Mouse (Mus musculus): ENCODE measurements around the gene Nubp2. TPM values are rescaled to one million over a fixed set of nuclear protein-coding genes. Genes with fewer than 3 reads are reported as not detected.

Gene Nubp2
- polyA plus RNA-seq (2014; fragmentation: Nextera tagmentation; extraction: Ambion mirVana): 70.4 and 73.8 TPM in 2 replicates

GRCm38 (mm10) chr17:24886134-24886931 lies at the start of gene Nubp2, which contains the start of gene Spsb3:
Nubp2 (minus strand) TSS chr17:24886349.
Spsb3 (plus strand) TSS chr17:24886643.
- Histone ChIP-seq H3K4me3 (ENCODE audit: low read depth, low read length) (peak within 1 kb of the TSS; percentile 72), H3K27ac (ENCODE audit: low read depth, low read length) (no peak within 1 kb of the TSS), H3K4me2 (peak within 1 kb of the TSS; percentile 75), H3K9me3 (ENCODE audit: control insufficient read depth, low read length) (no peaks in the 10 kb centered on the region), H3K36me3 (ENCODE audit: control insufficient read depth, insufficient read depth, low read length) (peaks cover 11% of the 10 kb centered on the region), H3K4me1 (ENCODE audit: control insufficient read depth, insufficient read depth, low read length) (peaks cover 17% of the 10 kb centered on the region), H3K9ac (ENCODE audit: low read length) (peak within 1 kb of the TSS; percentile 80), H3K27me3 (ENCODE audit: control insufficient read depth, insufficient read depth, low read length) (no peaks in the 10 kb centered on the region)
- DNase-seq (ENCODE audit: low spot score, missing footprints): peak; percentile 98
- ATAC-seq (ENCODE audit: low FRiP score): peak; percentile 98
- under 1% methylated on average over 69 of the region's 69 CpGs for WGBS

- H3K27me3 ChIP-seq (ENCODE audit: control insufficient read depth, insufficient read depth, low read length): no peaks in the 10 kb centered on the region
- no peaks in the 10 kb centered on the region for H3K9me3 ChIP-seq (ENCODE audit: control insufficient read depth, low read length)
- H3K36me3 ChIP-seq (ENCODE audit: control insufficient read depth, insufficient read depth, low read length): no peaks in the 10 kb centered on the region
- peaks cover 12% of the 10 kb centered on the region for H3K4me1 ChIP-seq (ENCODE audit: control insufficient read depth, insufficient read depth, low read length)
- no peak overlapping the region for H3K27ac ChIP-seq (ENCODE audit: low read depth, low read length)
- H3K4me3 ChIP-seq (ENCODE audit: low read depth, low read length): peak overlapping the region; percentile 90
- DNase-seq (ENCODE audit: low spot score, missing footprints) (no peak), ATAC-seq (ENCODE audit: low FRiP score) (no peak)
- peak overlapping the region; percentile 85 for H3K9ac ChIP-seq (ENCODE audit: low read length)
- peak overlapping the region; percentile 74 for H3K4me2 ChIP-seq
Measured at GRCm38 (mm10) chr17:24935666-24936065, 49.5 kb upstream of the Nubp2 start.

- H3K36me3 ChIP-seq (ENCODE audit: control insufficient read depth, insufficient read depth, low read length): no peaks in the 10 kb centered on the region
- no peak overlapping the region for H3K4me3 ChIP-seq (ENCODE audit: low read depth, low read length)
- no peaks in the 10 kb centered on the region for H3K27me3 ChIP-seq (ENCODE audit: control insufficient read depth, insufficient read depth, low read length)
- H3K9ac ChIP-seq (ENCODE audit: low read length): peak overlapping the region; percentile 85
- no peak for ATAC-seq (ENCODE audit: low FRiP score)
- no peak for DNase-seq (ENCODE audit: low spot score, missing footprints)
- H3K4me1 ChIP-seq (ENCODE audit: control insufficient read depth, insufficient read depth, low read length): peaks cover 12% of the 10 kb centered on the region
- no peak overlapping the region for H3K27ac ChIP-seq (ENCODE audit: low read depth, low read length)
- 91% methylated on average over 4 of the region's 4 CpGs for WGBS
- H3K9me3 ChIP-seq (ENCODE audit: control insufficient read depth, low read length): no peaks in the 10 kb centered on the region
- peak overlapping the region; percentile 74 for H3K4me2 ChIP-seq
Measured at GRCm38 (mm10) chr17:24934926-24935325, 48.8 kb upstream of the Nubp2 start.

GRCm38 (mm10) chr17:24933163-24933562 lies 47.0 kb upstream of the Nubp2 start:
- no peak for ATAC-seq (ENCODE audit: low FRiP score)
- no peak overlapping the region for H3K4me3 ChIP-seq (ENCODE audit: low read depth, low read length)
- peaks cover 12% of the 10 kb centered on the region for H3K4me1 ChIP-seq (ENCODE audit: control insufficient read depth, insufficient read depth, low read length)
- 91% methylated on average over 4 of the region's 4 CpGs for WGBS
- no peak overlapping the region for H3K9ac ChIP-seq (ENCODE audit: low read length)
- no peak for DNase-seq (ENCODE audit: low spot score, missing footprints)
- no peaks in the 10 kb centered on the region for H3K9me3 ChIP-seq (ENCODE audit: control insufficient read depth, low read length)
- H3K27me3 ChIP-seq (ENCODE audit: control insufficient read depth, insufficient read depth, low read length): no peaks in the 10 kb centered on the region
- H3K36me3 ChIP-seq (ENCODE audit: control insufficient read depth, insufficient read depth, low read length): 0 out of 2 replicates have a peak, but pooled peaks cover 2% of the 10 kb centered on the region
- H3K4me2 ChIP-seq: no peak overlapping the region
- H3K27ac ChIP-seq (ENCODE audit: low read depth, low read length): no peak overlapping the region

GRCm38 (mm10) chr17:24932431-24932830 lies 46.3 kb upstream of the Nubp2 start:
- Histone ChIP-seq H3K36me3 (ENCODE audit: control insufficient read depth, insufficient read depth, low read length) (peaks cover 2% of the 10 kb centered on the region; the same call in 1 of the 2 replicates), H3K4me3 (ENCODE audit: low read depth, low read length) (no peak overlapping the region)
- 93% methylated on average over 4 of the region's 4 CpGs for WGBS

DNA sequence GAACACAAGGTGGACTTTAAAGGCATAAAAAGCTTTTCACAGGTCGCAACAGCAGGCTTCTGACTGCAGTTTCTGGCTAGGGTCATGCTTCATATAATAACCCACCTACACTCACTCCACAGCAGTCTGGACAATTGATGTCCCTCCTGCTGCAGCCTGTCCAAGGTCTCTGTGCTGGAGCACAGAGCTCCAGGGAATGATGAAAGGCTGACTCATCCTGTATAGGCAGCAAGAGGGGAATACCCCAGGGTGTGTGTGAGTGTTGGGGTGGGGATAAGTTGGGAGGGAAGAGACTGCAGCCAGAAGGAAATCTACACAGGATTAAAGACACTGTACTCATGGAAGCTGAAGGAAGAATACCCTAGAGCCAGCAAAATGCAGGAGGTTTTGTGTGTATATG lies 43.4 kb upstream of the Nubp2 start:
- Histone ChIP-seq H3K9ac (ENCODE audit: low read length) (no peak overlapping the region), H3K9me3 (ENCODE audit: control insufficient read depth, low read length) (no peaks in the 10 kb centered on the region), H3K27ac (ENCODE audit: low read depth, low read length) (no peak overlapping the region), H3K4me1 (ENCODE audit: control insufficient read depth, insufficient read depth, low read length) (no peaks in the 10 kb centered on the region), H3K4me3 (ENCODE audit: low read depth, low read length) (no peak overlapping the region), H3K4me2 (no peak overlapping the region), H3K27me3 (ENCODE audit: control insufficient read depth, insufficient read depth, low read length) (no peaks in the 10 kb centered on the region), H3K36me3 (ENCODE audit: control insufficient read depth, insufficient read depth, low read length) (peaks cover 4% of the 10 kb centered on the region; the same call in 1 of the 2 replicates)
- WGBS: 94% methylated on average over 1 of the region's 1 CpGs
- ATAC-seq (ENCODE audit: low FRiP score) (no peak), DNase-seq (ENCODE audit: low spot score, missing footprints) (no peak)

More at GRCm38 (mm10) chr17:24932431-24932830, 46.3 kb upstream of the Nubp2 start:
- Histone ChIP-seq H3K9ac (ENCODE audit: low read length) (no peak overlapping the region), H3K4me1 (ENCODE audit: control insufficient read depth, insufficient read depth, low read length) (peaks cover 12% of the 10 kb centered on the region), H3K27ac (ENCODE audit: low read depth, low read length) (no peak overlapping the region), H3K27me3 (ENCODE audit: control insufficient read depth, insufficient read depth, low read length) (no peaks in the 10 kb centered on the region), H3K9me3 (ENCODE audit: control insufficient read depth, low read length) (no peaks in the 10 kb centered on the region), H3K4me2 (no peak overlapping the region)
- DNase-seq (ENCODE audit: low spot score, missing footprints): no peak
- no peak for ATAC-seq (ENCODE audit: low FRiP score)

- DNase-seq (ENCODE audit: low spot score, missing footprints) (no peak), ATAC-seq (ENCODE audit: low FRiP score) (no peak)
- WGBS: 97% methylated on average over 1 of the region's 1 CpGs
- H3K9me3 ChIP-seq (ENCODE audit: control insufficient read depth, low read length): no peaks in the 10 kb centered on the region
- H3K4me1 ChIP-seq (ENCODE audit: control insufficient read depth, insufficient read depth, low read length): no peaks in the 10 kb centered on the region
- H3K27me3 ChIP-seq (ENCODE audit: control insufficient read depth, insufficient read depth, low read length): no peaks in the 10 kb centered on the region
- peaks cover 13% of the 10 kb centered on the region for H3K36me3 ChIP-seq (ENCODE audit: control insufficient read depth, insufficient read depth, low read length)
- no peak overlapping the region for H3K4me2 ChIP-seq
- no peak overlapping the region for H3K27ac ChIP-seq (ENCODE audit: low read depth, low read length)
- no peak overlapping the region for H3K9ac ChIP-seq (ENCODE audit: low read length)
- H3K4me3 ChIP-seq (ENCODE audit: low read depth, low read length): no peak overlapping the region
Measured at GRCm38 (mm10) chr17:24923246-24923645, 37.1 kb upstream of the Nubp2 start.

- no peak for ATAC-seq (ENCODE audit: low FRiP score)
- H3K27ac ChIP-seq (ENCODE audit: low read depth, low read length): no peak overlapping the region
- H3K36me3 ChIP-seq (ENCODE audit: control insufficient read depth, insufficient read depth, low read length): peaks cover 33% of the 10 kb centered on the region
- no peak overlapping the region for H3K9ac ChIP-seq (ENCODE audit: low read length)
- DNase-seq (ENCODE audit: low spot score, missing footprints): no peak
- H3K27me3 ChIP-seq (ENCODE audit: control insufficient read depth, insufficient read depth, low read length): no peaks in the 10 kb centered on the region
- H3K4me2 ChIP-seq: no peak overlapping the region
- H3K9me3 ChIP-seq (ENCODE audit: control insufficient read depth, low read length): no peaks in the 10 kb centered on the region
- H3K4me1 ChIP-seq (ENCODE audit: control insufficient read depth, insufficient read depth, low read length): no peaks in the 10 kb centered on the region
- no peak overlapping the region for H3K4me3 ChIP-seq (ENCODE audit: low read depth, low read length)
Measured at GRCm38 (mm10) chr17:24913984-24914383, 27.8 kb upstream of the Nubp2 start.

- Histone ChIP-seq H3K4me1 (ENCODE audit: control insufficient read depth, insufficient read depth, low read length) (no peaks in the 10 kb centered on the region), H3K4me3 (ENCODE audit: low read depth, low read length) (no peak overlapping the region), H3K4me2 (no peak overlapping the region), H3K27ac (ENCODE audit: low read depth, low read length) (no peak overlapping the region), H3K36me3 (ENCODE audit: control insufficient read depth, insufficient read depth, low read length) (peaks cover 40% of the 10 kb centered on the region), H3K27me3 (ENCODE audit: control insufficient read depth, insufficient read depth, low read length) (no peaks in the 10 kb centered on the region), H3K9me3 (ENCODE audit: control insufficient read depth, low read length) (no peaks in the 10 kb centered on the region), H3K9ac (ENCODE audit: low read length) (no peak overlapping the region)
- WGBS: 98% methylated on average over 2 of the region's 2 CpGs
- ATAC-seq (ENCODE audit: low FRiP score): no peak
- no peak for DNase-seq (ENCODE audit: low spot score, missing footprints)
Measured at GRCm38 (mm10) chr17:24907591-24907990, 21.4 kb upstream of the Nubp2 start.

Data from midbrain, embryonic 11.5 days (tissue).